Mouse (Mus musculus): ENCODE measurements at regions not wholly inside any gene's neighbourhood (a gene's known extent, or its start where the extent isn't known, plus 50 kb on each side); places are given as distances from the start of the nearest gene placed in this dataset.

GRCm38 (mm10) chr7:136556436-136556835 is 338.0 kb upstream of the Mgmt start:
- Histone ChIP-seq H3K4me2 (replicated peaks) (no peak overlapping the region), H3K4me1 (replicated peaks; ENCODE audit: control insufficient read depth, insufficient read depth, low read length) (no peaks in the 10 kb centered on the region), H3K27me3 (ENCODE audit: control insufficient read depth, insufficient read depth, low read length) (no peaks in the 10 kb centered on the region), H3K9me3 (ENCODE audit: control insufficient read depth, low read length) (no peaks in the 10 kb centered on the region), H3K9ac (no peak overlapping the region), H3K4me3 (replicated peaks; ENCODE audit: low read length) (no peak overlapping the region), H3K36me3 (replicated peaks; ENCODE audit: control insufficient read depth, insufficient read depth) (no peaks in the 10 kb centered on the region), H3K27ac (no peak overlapping the region)
- WGBS, result 68% methylated on average over 4 of the region's 4 CpGs
- DNase-seq (ENCODE audit: low spot score) (no peak), ATAC-seq (ENCODE audit: low FRiP score) (no peak)

- Histone ChIP-seq H3K4me1 (replicated peaks; ENCODE audit: control insufficient read depth, insufficient read depth, low read length) (no peaks in the 10 kb centered on the region), H3K4me2 (replicated peaks) (no peak overlapping the region), H3K36me3 (replicated peaks; ENCODE audit: control insufficient read depth, insufficient read depth) (no peaks in the 10 kb centered on the region), H3K27ac (no peak overlapping the region), H3K9ac (no peak overlapping the region), H3K27me3 (ENCODE audit: control insufficient read depth, insufficient read depth, low read length) (no peaks in the 10 kb centered on the region), H3K4me3 (replicated peaks; ENCODE audit: low read length) (no peak overlapping the region), H3K9me3 (ENCODE audit: control insufficient read depth, low read length) (no peaks in the 10 kb centered on the region)
- WGBS, result 79% methylated on average over 6 of the region's 6 CpGs
- DNase-seq (ENCODE audit: low spot score), result no peak
- no peak for ATAC-seq (ENCODE audit: low FRiP score)
Observed at GRCm38 (mm10) chr7:136559536-136559935, 334.9 kb upstream of the Mgmt start.

GRCm38 (mm10) chr7:136570911-136571310 is 323.5 kb upstream of the Mgmt start:
- Histone ChIP-seq H3K27me3 (ENCODE audit: control insufficient read depth, insufficient read depth, low read length) (no peaks in the 10 kb centered on the region), H3K9ac (no peak overlapping the region), H3K4me3 (replicated peaks; ENCODE audit: low read length) (no peak overlapping the region), H3K9me3 (ENCODE audit: control insufficient read depth, low read length) (no peaks in the 10 kb centered on the region), H3K27ac (no peak overlapping the region), H3K4me2 (replicated peaks) (no peak overlapping the region), H3K4me1 (replicated peaks; ENCODE audit: control insufficient read depth, insufficient read depth, low read length) (no peaks in the 10 kb centered on the region), H3K36me3 (replicated peaks; ENCODE audit: control insufficient read depth, insufficient read depth) (no peaks in the 10 kb centered on the region)
- ATAC-seq (ENCODE audit: low FRiP score), result no peak
- no peak for DNase-seq (ENCODE audit: low spot score)
- WGBS, result 54% methylated on average over 7 of the region's 7 CpGs

GRCm38 (mm10) chr7:136581896-136582295 is 312.5 kb upstream of the Mgmt start:
- no peak for ATAC-seq (ENCODE audit: low FRiP score)
- no peak overlapping the region for H3K9ac ChIP-seq
- H3K9me3 ChIP-seq (ENCODE audit: control insufficient read depth, low read length), result no peaks in the 10 kb centered on the region
- peaks cover 12% of the 10 kb centered on the region for H3K4me1 ChIP-seq (replicated peaks; ENCODE audit: control insufficient read depth, insufficient read depth, low read length)
- no peaks in the 10 kb centered on the region for H3K27me3 ChIP-seq (ENCODE audit: control insufficient read depth, insufficient read depth, low read length)
- DNase-seq (ENCODE audit: low spot score), result no peak
- WGBS, result 39% methylated on average over 12 of the region's 12 CpGs
- no peak overlapping the region for H3K4me3 ChIP-seq (replicated peaks; ENCODE audit: low read length)
- H3K36me3 ChIP-seq (replicated peaks; ENCODE audit: control insufficient read depth, insufficient read depth), result no peaks in the 10 kb centered on the region
- H3K27ac ChIP-seq, result no peak overlapping the region
- H3K4me2 ChIP-seq (replicated peaks), result no peak overlapping the region

- no peak for ATAC-seq (ENCODE audit: low FRiP score)
- Histone ChIP-seq H3K4me1 (replicated peaks; ENCODE audit: control insufficient read depth, insufficient read depth, low read length) (peaks cover 12% of the 10 kb centered on the region), H3K27ac (0 out of 2 replicates have a peak overlapping the region, but pooled peaks have one; percentile 16)
Observed at GRCm38 (mm10) chr7:136584361-136584760, 310.1 kb upstream of the Mgmt start.

GRCm38 (mm10) chr7:136588491-136588890 is 305.9 kb upstream of the Mgmt start:
- 44% methylated on average over 6 of the region's 6 CpGs for WGBS
- no peaks in the 10 kb centered on the region for H3K36me3 ChIP-seq (replicated peaks; ENCODE audit: control insufficient read depth, insufficient read depth)
- no peak overlapping the region for H3K4me2 ChIP-seq (replicated peaks)
- peaks cover 5% of the 10 kb centered on the region; the same call in 1 of the 2 replicates for H3K4me1 ChIP-seq (replicated peaks; ENCODE audit: control insufficient read depth, insufficient read depth, low read length)
- H3K9me3 ChIP-seq (ENCODE audit: control insufficient read depth, low read length), result no peaks in the 10 kb centered on the region
- no peak overlapping the region for H3K4me3 ChIP-seq (replicated peaks; ENCODE audit: low read length)
- 0 out of 2 replicates have a peak overlapping the region, but pooled peaks have one; percentile 16 for H3K27ac ChIP-seq
- ATAC-seq (ENCODE audit: low FRiP score), result no peak
- DNase-seq (ENCODE audit: low spot score), result no peak
- no peak overlapping the region for H3K9ac ChIP-seq
- no peaks in the 10 kb centered on the region for H3K27me3 ChIP-seq (ENCODE audit: control insufficient read depth, insufficient read depth, low read length)

More at GRCm38 (mm10) chr7:136584361-136584760, 310.1 kb upstream of the Mgmt start:
- WGBS, result 57% methylated on average over 17 of the region's 17 CpGs
- no peaks in the 10 kb centered on the region for H3K9me3 ChIP-seq (ENCODE audit: control insufficient read depth, low read length)
- DNase-seq (ENCODE audit: low spot score), result no peak
- H3K36me3 ChIP-seq (replicated peaks; ENCODE audit: control insufficient read depth, insufficient read depth), result no peaks in the 10 kb centered on the region
- H3K4me3 ChIP-seq (replicated peaks; ENCODE audit: low read length), result no peak overlapping the region
- H3K4me2 ChIP-seq (replicated peaks), result peak overlapping the region; percentile 27; the same call in 1 of the 2 replicates
- H3K9ac ChIP-seq, result 0 out of 2 replicates have a peak overlapping the region, but pooled peaks have one; percentile 1
- H3K27me3 ChIP-seq (ENCODE audit: control insufficient read depth, insufficient read depth, low read length), result no peaks in the 10 kb centered on the region

GRCm38 (mm10) chr7:136590947-136591346 is 303.5 kb upstream of the Mgmt start:
- no peak overlapping the region for H3K4me2 ChIP-seq (replicated peaks)
- ATAC-seq (ENCODE audit: low FRiP score) (no peak), DNase-seq (ENCODE audit: low spot score) (no peak)
- H3K36me3 ChIP-seq (replicated peaks; ENCODE audit: control insufficient read depth, insufficient read depth), result no peaks in the 10 kb centered on the region
- H3K4me1 ChIP-seq (replicated peaks; ENCODE audit: control insufficient read depth, insufficient read depth, low read length), result no peaks in the 10 kb centered on the region
- H3K27ac ChIP-seq, result no peak overlapping the region
- no peak overlapping the region for H3K4me3 ChIP-seq (replicated peaks; ENCODE audit: low read length)
- H3K9me3 ChIP-seq (ENCODE audit: control insufficient read depth, low read length), result no peaks in the 10 kb centered on the region
- no peaks in the 10 kb centered on the region for H3K27me3 ChIP-seq (ENCODE audit: control insufficient read depth, insufficient read depth, low read length)
- H3K9ac ChIP-seq, result no peak overlapping the region

- Histone ChIP-seq H3K27me3 (ENCODE audit: control insufficient read depth, insufficient read depth, low read length) (no peaks in the 10 kb centered on the region), H3K4me1 (replicated peaks; ENCODE audit: control insufficient read depth, insufficient read depth, low read length) (no peaks in the 10 kb centered on the region), H3K36me3 (replicated peaks; ENCODE audit: control insufficient read depth, insufficient read depth) (no peaks in the 10 kb centered on the region), H3K4me3 (replicated peaks; ENCODE audit: low read length) (no peak overlapping the region), H3K27ac (no peak overlapping the region), H3K4me2 (replicated peaks) (no peak overlapping the region), H3K9ac (no peak overlapping the region), H3K9me3 (ENCODE audit: control insufficient read depth, low read length) (no peaks in the 10 kb centered on the region)
- 69% methylated on average over 7 of the region's 7 CpGs for WGBS
- ATAC-seq (ENCODE audit: low FRiP score), result no peak
- no peak for DNase-seq (ENCODE audit: low spot score)
Observed at GRCm38 (mm10) chr7:136607278-136608120, 286.9 kb upstream of the Mgmt start.

GRCm38 (mm10) chr7:136613496-136613895 is 280.9 kb upstream of the Mgmt start:
- Histone ChIP-seq H3K9ac (no peak overlapping the region), H3K4me1 (replicated peaks; ENCODE audit: control insufficient read depth, insufficient read depth, low read length) (no peaks in the 10 kb centered on the region), H3K4me3 (replicated peaks; ENCODE audit: low read length) (no peak overlapping the region), H3K27me3 (ENCODE audit: control insufficient read depth, insufficient read depth, low read length) (no peaks in the 10 kb centered on the region), H3K27ac (no peak overlapping the region), H3K4me2 (replicated peaks) (no peak overlapping the region), H3K9me3 (ENCODE audit: control insufficient read depth, low read length) (no peaks in the 10 kb centered on the region), H3K36me3 (replicated peaks; ENCODE audit: control insufficient read depth, insufficient read depth) (no peaks in the 10 kb centered on the region)
- DNase-seq (ENCODE audit: low spot score), result no peak
- WGBS, result 38% methylated on average over 4 of the region's 4 CpGs
- no peak for ATAC-seq (ENCODE audit: low FRiP score)
